Mouse (Mus musculus): ENCODE data around the gene Brsk2.

DNA sequence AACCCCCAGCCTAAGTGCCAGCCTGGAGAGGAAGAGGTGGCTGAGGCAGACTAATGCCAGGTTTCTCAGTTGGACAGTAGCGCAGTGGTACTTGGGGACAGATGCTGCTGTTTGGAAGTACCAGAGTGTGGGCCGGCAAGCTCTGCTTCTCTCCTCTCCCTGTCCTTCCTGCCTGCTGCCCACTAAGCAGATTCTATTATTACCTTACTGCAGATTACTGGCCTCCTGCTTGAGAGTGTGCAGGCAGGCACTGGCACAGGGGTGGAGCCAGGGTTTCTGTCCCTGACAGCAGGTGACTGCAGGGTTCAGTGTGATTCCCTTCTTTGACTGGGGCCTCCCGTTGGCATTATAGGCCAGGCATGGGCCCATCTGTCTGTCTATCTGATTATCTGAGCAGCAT is 11.9 kb downstream of the Brsk2 start:
- TF ChIP-seq FLI1 (IDR thresholded peaks at IDR 0.05; ENCODE audit: low read length) (no peak), GATA1 (IDR thresholded peaks at IDR 0.05; ENCODE audit: borderline replicate concordance, low read length) (no peak)
